Mouse (Mus musculus): Measurements from ENCODE around the gene Capzb. TPM values are rescaled to one million over a fixed set of nuclear protein-coding genes. Genes with fewer than 3 reads are reported as not detected.

Gene Capzb
- 222 and 227 TPM in 2 replicates for polyA plus RNA-seq (2012; rRNA removed)

GRCm38 (mm10) chr4:139192499-139193175 lies at the start of gene Capzb:
Gene Capzb, plus strand, starts transcription at chr4:139192899.
- peak; percentile 90 to 95 for DNase-seq (ENCODE audit: extremely low spot score in 1 of 2, low spot score in 1 of 2)

DNA sequence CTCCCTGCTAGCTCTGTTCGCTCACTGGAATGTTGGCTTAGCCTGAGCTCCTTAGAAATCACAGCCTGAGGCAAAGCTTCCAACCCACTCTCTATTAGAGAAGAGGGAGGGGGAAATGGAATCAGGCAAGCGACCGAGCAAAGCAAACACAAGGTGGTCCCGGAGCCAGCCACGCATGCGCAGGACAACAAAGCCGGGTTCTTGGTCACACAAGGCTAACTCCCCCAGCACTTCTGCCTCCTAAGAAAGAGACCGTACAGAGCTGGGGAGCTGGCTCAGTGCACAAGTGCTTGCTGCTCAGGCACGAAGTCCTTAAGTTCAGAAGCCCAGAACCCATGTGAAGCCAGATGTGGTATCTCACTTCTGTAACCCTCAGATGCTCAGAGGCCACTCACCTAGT lies 49.7 kb upstream of the Capzb start:
- no peak for DNase-seq (ENCODE audit: extremely low spot score in 1 of 2, low spot score in 1 of 2)

DNA sequence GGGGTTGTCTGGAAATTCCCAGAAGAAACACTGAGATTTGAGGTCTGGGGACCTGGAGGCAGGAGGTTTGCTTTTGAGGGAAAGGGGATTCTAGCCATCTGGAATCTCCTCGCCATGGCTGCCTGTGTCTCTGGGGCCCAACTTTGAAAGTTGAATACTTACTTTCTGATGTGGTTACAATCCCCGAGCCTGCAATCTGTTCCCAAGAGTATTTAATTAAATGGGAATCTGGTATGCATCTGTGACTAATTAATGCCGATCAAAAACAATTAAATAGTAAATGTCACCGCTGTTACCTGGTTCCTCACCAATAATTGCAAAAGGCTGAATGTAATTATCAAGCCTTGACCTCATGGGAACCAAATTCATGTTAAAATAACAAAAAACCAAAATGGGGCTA lies 48.1 kb upstream of the Capzb start:
- no peak for DNase-seq (ENCODE audit: extremely low spot score in 1 of 2, low spot score in 1 of 2)

DNA sequence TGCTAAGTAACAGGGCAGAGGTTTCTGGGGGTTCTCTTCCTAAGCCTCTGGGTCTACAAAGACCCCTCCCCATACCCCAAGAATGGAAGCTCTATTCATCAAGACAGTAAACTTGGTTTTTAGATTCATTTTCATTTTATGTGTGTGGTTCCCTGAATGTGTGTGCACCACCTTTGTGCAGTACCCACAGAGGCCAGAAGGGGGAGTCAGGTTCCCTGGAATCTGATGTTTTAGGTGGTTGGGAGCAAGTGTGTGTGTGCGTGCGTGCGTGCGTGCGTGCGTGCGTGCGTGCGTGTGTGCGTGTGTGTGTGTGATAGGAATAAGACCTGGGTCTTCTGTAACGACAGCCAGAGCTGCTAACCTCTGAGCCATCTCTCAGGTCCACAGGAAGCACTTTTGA lies 47.5 kb upstream of the Capzb start:
- no peak for DNase-seq (ENCODE audit: extremely low spot score in 1 of 2, low spot score in 1 of 2)

- peak in 1 of 2 experiments; percentile 43 for DNase-seq (ENCODE audit: extremely low spot score in 1 of 2, low spot score in 1 of 2)
Observed at GRCm38 (mm10) chr4:139146760-139147159, 45.9 kb upstream of the Capzb start.

GRCm38 (mm10) chr4:139151370-139151769 lies 41.3 kb upstream of the Capzb start:
- no peak for DNase-seq (ENCODE audit: extremely low spot score in 1 of 2, low spot score in 1 of 2)

- DNase-seq (ENCODE audit: extremely low spot score in 1 of 2, low spot score in 1 of 2) = no peak
Observed at GRCm38 (mm10) chr4:139154576-139155307, 38.0 kb upstream of the Capzb start.

DNA sequence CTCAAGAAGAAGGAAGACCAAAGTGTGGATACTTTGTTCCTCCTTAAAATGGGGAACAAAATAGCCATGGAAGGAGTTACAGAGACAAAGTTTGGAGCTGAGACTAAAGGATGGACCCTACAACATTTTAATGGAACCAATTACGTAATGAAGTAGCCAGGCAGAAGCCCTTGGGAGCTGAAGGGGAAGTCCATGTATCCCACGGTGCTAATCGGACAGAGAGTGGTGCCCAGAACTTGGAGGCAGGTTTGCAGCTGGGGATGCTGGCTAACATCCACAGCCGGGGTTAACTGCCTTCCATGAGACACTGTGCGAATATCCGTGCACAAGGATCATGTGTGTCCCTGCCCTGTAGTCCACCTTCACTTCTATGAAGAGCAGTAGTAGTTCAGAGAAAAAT lies 36.2 kb upstream of the Capzb start:
- DNase-seq (ENCODE audit: extremely low spot score in 1 of 2, low spot score in 1 of 2) = no peak

GRCm38 (mm10) chr4:139158350-139158749 lies 34.3 kb upstream of the Capzb start:
- DNase-seq (ENCODE audit: extremely low spot score in 1 of 2, low spot score in 1 of 2) = no peak

DNA sequence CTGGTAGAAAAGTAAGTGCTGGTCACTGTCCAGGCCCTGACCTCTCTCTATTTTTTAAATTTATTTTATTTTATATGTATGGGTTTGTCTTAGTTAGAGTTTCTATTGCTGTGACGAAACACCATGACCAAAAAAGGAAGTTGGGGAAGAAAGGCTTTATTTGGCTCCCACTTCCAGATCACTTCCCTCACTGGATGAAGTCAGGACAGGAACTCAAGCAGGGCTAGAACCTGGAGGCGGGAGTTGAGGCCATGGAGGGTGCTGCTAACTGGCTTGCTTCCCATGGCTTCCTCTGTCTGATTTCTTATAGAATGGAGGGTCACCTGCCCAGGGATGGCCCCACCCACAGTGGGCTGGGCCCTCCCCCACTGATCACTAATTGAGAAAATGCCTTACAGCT lies 31.6 kb upstream of the Capzb start:
- DNase-seq (ENCODE audit: extremely low spot score in 1 of 2, low spot score in 1 of 2) = no peak

DNA sequence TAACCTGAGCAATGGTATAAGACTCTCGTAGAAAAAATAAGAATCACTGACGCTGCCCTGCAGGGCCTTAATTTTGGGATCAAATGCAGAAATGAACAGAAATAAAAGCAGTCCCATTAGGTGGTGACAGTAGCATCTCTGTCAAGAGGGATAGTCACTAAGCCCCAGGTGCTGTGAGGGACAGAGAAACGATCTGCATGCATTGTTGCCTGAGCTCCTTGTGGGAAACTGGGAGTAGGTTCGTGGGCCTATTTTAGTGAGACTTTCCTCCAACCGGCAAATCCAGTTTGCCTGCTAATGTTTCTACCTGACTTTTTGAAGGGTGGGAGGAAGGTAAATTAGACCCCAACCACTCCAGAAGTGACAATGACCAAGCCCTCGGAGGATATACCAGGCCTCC lies 28.6 kb upstream of the Capzb start:
- no peak for DNase-seq (ENCODE audit: extremely low spot score in 1 of 2, low spot score in 1 of 2)

- DNase-seq (ENCODE audit: extremely low spot score in 1 of 2, low spot score in 1 of 2) = no peak
Observed at GRCm38 (mm10) chr4:139165259-139165658, 27.4 kb upstream of the Capzb start.

GRCm38 (mm10) chr4:139166244-139166643 lies 26.5 kb upstream of the Capzb start:
- DNase-seq (ENCODE audit: extremely low spot score in 1 of 2, low spot score in 1 of 2) = no peak

GRCm38 (mm10) chr4:139167107-139167506 lies 25.6 kb upstream of the Capzb start:
- no peak for DNase-seq (ENCODE audit: extremely low spot score in 1 of 2, low spot score in 1 of 2)

DNA sequence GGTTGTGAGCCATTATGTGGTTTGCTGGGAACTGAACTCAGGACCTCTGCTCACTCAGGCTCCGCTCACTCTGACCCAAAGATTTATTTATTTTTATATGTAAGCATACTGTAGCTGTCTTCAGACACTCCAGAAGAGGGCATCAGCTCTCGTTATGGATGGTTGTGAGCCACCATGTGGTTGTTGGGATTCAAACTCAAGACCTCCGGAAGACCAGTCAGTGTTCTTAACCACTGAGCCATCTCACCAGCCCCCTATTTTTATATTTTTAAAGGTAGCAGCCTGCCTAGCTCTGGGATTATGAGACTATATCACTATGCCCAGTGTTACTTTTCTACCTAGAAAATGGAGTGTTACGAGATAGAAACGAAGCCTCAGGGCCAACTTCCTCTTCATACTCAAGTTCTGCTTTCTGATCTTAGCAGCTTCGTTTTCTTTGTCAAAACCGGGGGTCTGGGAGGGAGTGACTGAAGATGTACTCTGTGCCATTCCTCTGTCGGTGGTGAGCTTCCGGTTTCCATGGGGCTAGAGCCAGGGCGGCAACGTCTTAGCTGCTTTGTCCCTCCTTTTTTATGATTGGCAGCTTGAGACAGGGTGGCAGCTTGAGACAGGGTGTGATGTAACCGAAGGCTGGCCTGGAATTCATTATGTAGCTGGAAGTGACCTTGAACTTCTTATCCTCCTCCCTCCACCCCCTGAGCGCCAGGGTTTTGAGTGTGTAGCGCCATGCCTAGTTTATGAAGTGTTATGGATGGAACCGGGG lies 23.5 kb upstream of the Capzb start:
- no peak for DNase-seq (ENCODE audit: extremely low spot score in 1 of 2, low spot score in 1 of 2)

- no peak for DNase-seq (ENCODE audit: extremely low spot score in 1 of 2, low spot score in 1 of 2)
Observed at GRCm38 (mm10) chr4:139169748-139170279, 22.9 kb upstream of the Capzb start.

DNA sequence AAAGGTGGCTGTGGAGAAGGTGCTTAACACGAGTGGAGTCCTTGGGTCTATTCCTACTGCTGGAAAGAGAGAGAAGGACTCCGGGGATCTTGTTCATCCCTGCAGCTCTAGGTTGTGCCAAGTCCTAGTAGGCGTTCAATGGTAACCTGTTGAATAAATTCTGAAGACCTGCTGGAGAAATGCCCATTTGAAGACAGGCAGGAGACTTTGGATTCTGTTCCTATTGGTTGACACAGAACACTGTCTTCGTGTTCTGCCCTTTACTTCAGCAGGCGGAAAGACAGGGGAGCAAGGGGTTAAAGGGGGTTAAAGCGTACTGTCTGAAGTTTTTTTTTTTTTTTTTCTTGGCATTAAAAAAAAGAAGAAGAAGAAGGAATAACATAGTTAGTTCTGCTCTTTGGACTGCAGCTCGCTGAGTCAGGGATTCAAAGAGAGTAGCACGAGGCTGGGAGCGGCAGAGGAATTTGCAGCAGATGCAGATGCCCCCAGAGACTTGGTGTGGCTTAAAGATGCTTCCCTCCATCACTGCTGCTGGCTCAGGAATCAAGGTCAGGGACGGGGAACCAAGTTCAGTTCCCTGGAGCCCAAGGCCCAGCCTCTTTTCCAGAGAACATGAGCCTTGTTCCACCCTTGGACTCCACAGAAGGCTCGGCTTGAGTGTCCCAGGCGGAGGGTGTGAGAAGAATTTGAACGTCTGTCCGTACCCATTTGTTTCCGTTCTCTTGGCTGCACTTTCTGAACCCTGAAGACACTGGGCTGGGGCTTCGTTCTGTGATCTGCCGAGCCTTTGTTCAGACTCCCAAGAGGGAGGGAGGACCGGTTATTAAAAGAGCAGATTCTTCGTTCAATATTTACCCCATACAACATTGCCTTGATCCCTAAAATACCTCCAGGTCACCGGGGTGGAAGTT lies 17.4 kb upstream of the Capzb start:
- no peak for DNase-seq (ENCODE audit: extremely low spot score in 1 of 2, low spot score in 1 of 2)

- DNase-seq (ENCODE audit: extremely low spot score in 1 of 2, low spot score in 1 of 2) = no peak
Observed at GRCm38 (mm10) chr4:139176023-139176422, 16.7 kb upstream of the Capzb start.

DNA sequence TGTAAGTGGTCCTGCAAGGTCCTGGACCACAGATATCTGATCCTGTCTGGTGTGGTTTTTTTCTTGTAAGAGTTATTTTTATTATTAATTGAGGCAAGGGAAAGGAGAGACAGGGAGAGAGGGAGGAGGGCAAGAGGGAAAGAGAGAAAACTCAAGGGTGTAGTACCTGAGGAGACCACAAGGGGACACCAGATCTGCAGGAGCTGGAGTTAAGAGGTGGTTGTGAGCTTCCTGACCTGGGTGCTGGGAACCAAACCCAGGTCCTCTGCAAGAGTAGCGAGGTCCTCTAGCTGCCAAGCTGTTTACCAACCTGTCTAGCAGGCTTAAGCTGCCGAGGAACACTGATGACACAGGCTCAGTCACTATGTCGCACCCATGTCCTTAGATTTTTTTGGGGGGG lies 14.8 kb upstream of the Capzb start:
- no peak for DNase-seq (ENCODE audit: extremely low spot score in 1 of 2, low spot score in 1 of 2)

DNA sequence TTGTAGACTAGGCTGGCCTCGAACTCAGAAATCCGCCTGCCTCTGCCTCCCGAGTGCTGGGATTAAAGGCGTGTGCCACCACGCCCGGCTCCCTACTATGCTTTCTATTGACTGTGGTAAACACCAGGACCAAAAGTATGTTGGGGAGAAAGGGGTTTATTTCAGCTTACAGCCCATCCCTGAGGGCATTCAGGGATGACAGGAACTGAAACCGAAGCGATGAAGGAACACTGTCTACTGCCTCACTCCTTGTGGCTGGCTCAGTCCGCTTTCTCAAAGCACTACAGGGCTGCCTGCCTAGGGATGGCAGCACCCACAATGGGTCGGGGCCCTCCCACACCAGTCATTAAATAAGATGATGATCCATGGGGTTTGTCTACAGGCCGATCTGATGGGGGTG lies 14.3 kb upstream of the Capzb start:
- DNase-seq (ENCODE audit: extremely low spot score in 1 of 2, low spot score in 1 of 2) = no peak
